Mouse (Mus musculus): Measurements from ENCODE around the gene Pdzd3.
"Not testable (repeated sequence)": the region's sequence is repeated elsewhere in the genome, so short reads cannot be mapped to it uniquely, and the experiment has no call there.

Gene Pdzd3

DNA sequence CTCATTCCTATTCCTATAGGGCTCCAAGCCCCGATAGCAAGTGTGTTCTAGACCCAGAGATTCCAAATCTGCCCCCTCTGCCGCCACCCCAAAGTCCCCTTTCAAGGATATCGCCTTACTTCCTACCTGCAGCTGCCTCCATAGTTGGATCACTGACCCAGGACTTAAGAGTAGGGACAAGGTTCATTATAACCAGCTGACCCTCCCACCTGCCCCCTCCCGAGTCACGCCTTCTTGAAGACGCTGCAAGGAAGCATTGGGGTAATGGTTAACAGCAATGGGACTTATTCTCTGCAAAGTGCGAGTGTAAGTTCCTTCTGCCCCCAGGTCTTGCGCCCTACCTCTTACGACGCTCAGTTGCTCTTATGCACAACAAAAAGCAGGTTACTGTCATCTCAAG, at the start of gene Pdzd3:
Gene Pdzd3, minus strand, starts transcription at position 158 of the 400 bp plus-strand sequence.
- DNase-seq (ENCODE audit: low read depth), result no peak

DNA sequence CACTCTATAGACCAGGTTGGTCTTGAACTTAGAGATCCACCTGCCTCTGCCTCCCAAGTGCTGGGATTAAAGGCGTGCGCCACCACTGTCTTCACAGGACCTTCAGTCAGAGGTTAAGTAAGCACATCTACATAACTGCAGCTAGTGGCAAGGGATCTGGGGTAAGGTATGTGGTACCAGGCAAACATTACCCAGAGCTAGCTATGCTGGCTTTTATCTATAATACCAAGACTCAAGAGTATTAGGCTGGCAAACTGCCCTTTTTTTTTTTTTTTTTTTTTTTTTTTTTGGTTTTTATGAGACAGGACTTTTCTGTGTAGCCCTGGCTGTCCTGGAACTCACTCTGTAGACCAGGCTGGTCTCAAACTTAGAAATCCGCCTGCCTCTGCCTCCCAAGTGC, 48.7 kb upstream of the Pdzd3 start:
- DNase-seq (ENCODE audit: low read depth), result not testable (repeated sequence)

DNA sequence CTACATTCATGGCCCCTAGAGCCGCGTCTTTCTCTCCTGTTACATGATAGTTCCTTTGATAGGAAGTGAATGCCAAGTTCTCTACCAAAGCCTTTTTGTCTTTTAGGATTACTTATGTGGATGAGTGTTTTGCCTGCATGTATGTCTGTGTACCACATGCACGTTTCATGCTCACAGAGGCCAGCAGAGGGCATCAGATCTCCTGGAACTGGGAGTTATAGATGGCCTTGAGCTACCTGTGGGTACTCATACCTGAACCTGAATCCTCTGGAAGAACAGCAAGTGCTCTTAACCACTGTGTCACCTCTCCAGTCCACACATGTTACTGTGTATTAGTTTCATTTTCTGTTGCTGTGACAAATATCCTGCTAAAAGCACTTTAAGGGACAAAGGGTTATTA, 41.2 kb upstream of the Pdzd3 start:
- DNase-seq (ENCODE audit: low read depth), result no peak

DNA sequence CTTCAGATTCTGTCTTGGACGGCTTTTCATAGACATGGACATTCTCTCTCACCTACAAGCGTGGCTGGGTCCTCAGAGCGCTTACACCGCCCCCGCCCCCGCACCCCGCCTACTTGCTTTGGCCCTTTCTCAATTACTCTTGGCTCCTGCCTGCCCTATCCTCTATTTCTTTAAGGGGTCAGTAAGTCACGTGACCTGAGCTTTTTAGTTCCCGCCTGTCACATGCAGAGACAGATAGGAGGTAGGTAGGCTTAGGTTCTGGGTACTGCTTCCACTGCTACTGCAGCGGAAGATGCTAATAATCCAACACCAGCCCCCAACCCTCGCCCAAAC, 37.7 kb upstream of the Pdzd3 start:
- DNase-seq (ENCODE audit: low read depth), result no peak

DNA sequence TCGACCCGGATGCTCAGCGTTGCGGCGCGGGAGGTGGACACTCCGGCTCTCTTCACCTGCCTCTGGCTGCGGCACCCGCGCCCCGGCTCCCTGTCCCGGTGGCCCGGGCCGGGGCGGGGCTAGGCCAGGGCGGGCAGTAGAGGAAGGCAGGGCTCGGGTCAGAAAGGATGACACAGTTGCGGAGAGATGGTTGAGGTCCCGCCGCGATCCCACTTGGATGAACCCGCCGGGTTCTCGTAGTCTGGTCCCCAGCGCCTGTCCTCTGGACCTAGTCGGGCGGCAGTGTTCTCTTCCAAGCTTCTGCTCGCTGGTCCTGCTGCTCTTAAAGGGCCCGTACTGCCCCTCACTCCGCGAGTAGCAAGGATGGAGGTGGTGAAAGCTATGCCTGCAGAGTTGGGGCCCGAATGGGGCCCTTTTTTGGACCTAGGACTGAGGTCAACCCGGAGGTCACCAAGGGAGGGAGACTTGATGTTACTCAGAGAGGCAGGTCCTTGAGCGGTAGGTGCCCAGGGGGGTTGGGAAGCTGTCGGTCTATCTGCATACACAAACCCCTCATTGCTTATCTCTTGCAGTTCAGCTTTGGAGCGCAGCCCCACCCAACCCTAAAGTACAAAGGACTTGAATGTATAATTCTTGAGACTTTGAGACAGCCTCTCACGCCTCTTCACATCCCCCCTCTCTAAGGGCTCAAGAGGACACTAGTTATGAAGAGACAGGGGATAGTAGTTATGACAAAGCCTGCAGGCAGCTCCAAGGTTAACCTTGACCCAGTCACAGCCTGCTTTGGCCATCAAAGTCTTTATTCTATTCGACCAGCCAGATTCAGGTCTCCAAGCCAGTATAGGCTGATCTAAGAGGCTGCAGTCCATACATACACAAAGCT, 37.0 kb upstream of the Pdzd3 start, which contains the start of gene Abcg4:
Gene Abcg4, minus strand, starts transcription at position 540 of the 883 bp plus-strand sequence.
- no peak for DNase-seq (ENCODE audit: low read depth)

DNA sequence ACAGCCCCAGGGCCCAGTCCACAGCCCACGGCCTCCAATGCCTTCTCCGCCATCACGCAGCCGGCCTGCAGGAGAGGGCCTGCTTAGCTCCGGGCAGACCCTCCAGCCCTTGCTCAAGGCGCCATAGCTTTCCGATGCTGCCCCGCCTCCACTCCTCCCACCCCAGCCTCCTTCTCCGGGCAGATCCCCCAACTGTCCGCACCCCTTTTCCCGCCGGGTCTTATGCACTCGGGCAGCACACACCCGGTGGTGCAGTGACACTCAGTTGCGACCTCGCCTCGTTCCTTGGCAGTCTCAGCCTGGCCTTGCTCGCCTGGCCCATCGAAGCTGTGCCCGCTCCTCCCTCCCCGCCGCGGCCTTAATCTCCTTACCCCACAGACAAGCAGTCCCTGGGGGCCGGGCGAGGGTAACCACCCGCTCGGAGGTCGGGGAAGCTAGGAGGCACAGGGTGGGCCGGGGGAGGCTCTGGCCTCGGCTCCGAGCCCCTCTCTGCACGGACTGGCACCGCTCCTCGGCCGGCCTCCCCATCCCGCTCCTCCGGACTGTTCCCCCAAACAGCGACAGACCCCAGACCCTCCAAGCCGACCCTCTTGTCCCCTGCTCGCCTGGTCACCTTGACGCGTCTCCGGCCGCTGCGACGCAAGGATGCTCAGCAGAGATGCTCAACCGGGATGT, 36.3 kb upstream of the Pdzd3 start:
- DNase-seq (ENCODE audit: low read depth), result no peak

DNA sequence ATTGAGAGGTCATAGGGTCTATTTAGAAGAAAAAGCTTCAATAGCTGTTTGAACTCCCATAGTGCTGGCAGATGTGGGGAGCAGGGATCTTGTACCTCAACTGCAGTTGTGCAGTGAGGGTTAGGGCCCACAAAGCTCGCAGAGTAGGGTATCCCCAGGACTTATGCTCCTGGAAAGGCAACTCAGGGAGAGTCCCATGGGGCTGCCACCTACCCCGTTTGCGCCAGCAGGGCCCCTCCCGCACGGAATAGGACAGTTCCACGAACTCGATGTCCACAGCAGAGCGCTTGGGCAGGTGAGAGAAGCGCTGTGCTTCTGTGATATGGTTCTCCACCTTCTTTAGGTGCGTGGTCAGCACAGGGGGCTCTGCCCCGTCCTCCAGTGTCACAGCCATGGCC, 35.7 kb upstream of the Pdzd3 start:
- no peak for DNase-seq (ENCODE audit: low read depth)

DNA sequence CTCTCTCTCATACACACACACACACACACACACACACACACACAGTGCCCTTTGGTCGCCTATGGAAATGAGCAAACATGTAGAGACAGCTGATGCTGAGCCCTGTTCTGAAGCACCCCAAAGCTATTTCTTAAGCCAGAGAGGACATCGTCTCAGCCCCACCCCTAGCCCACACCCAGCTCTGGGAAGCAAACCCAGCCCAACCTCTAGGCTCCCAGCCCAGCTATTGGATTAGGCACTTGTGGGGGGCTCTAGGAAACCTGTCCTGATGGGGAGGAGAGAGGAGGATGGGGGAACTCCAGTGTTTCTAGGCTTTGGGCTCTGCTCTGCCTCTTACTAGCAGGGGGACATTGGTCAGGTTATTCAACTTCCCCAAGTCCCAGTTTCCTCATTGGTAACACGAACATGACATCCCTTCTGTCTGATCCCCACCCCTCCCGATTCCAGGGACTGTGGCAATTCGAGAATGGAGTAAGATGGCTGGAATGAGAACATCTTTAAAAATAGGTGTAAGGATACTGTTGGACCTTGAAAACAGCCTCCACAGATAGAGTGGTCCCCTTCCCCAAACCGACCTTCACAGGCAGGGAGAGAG, 35.1 kb upstream of the Pdzd3 start:
- no peak for DNase-seq (ENCODE audit: low read depth)

DNA sequence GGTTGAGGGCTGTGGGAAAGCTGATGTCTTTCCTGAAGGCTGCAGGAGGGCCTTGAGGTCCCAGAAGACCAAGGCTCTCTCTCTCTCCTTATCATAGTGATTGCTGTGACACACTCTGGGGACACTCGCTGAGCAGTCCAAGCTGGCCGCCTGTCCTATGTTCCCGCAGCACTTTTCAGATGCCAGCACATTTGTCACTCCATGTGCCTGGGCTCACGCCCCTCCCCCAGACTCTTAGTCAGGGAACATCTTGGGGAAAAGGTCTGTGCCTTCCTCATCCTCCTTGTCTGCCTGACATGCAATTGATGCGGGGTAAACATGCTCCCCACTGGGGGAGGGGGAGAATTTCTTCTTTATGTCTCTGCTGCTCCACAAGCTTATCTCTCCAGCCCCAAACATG, 31.9 kb upstream of the Pdzd3 start:
- no peak for DNase-seq (ENCODE audit: low read depth)

DNA sequence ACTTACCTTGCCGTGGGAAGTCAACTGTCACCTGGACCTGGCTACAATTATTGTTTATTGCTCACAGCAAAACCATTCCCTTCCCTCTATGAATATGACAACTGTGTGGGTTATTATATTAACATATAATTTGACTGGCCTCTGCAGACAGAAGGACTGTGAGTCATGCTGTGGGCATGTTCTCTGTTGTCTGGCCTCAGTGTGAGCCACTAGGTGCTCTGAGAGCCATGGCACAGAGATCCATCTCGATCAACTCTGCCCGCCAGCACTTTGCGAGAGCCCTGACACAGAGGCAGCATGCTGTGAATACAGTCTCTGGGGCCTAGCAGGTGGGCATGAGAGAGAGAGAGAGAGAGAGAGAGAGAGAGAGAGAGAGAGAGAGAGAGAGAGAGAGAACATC, 18.7 kb upstream of the Pdzd3 start:
- no peak for DNase-seq (ENCODE audit: low read depth)

DNA sequence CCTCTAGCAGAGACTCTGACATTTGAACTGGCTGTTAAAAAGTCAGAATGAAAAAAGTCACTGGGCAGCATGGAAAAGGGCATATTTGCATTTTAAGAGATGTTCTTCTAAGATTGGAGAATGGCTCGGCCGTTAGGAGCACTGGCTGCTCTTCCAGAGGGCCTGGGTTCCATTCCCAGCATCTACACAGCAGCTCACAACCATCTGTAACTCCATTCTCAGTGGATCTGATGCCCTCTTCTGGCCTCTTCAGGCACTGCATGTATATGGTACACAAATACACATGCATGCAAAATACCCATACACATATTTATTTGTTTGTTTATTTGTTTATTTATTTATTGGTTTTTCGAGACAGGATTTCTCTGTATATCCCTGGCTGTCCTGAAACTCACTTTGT, 17.8 kb upstream of the Pdzd3 start:
- DNase-seq (ENCODE audit: low read depth), result no peak

DNA sequence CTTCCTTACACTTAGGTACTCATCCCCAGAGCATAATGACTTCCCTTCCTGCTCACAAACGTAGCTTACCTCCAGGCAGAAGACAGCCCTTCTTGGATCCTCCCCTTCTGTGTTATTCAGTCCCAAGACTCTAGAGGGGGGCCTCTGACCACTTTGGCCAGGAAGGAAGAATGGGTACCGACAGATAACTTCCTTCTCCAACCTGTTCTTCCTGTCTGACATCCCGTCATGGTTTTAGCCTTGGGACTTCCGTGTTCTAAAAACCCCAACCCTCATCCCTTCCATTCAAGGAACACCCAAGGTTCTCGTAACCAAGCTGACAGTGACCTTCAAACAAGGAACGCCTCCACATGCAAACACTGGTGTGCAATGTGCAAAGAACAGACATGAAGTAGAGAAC, 17.2 kb upstream of the Pdzd3 start, which contains the start of gene Nlrx1:
Gene Nlrx1, minus strand, starts transcription at position 168 of the 400 bp plus-strand sequence.
- peak; percentile 47 for DNase-seq (ENCODE audit: low read depth)

DNA sequence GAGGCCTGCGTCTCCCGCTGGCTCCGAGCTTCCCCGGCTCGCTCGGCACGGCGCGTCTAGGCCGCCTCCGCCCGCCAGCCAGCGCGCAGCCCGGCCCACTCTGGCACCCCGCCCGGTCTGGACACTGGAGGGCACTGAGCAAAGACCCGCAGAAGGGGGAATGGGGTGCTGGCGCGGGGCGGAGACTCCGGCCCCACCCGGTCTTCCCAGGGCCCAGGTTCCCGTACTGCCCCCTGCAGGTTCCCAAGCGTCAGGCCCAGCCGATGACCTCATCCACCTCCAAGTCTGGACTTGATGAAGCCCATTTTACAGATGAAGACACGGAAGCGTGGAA, 16.7 kb upstream of the Pdzd3 start:
- DNase-seq (ENCODE audit: low read depth), result peak; percentile 82

DNA sequence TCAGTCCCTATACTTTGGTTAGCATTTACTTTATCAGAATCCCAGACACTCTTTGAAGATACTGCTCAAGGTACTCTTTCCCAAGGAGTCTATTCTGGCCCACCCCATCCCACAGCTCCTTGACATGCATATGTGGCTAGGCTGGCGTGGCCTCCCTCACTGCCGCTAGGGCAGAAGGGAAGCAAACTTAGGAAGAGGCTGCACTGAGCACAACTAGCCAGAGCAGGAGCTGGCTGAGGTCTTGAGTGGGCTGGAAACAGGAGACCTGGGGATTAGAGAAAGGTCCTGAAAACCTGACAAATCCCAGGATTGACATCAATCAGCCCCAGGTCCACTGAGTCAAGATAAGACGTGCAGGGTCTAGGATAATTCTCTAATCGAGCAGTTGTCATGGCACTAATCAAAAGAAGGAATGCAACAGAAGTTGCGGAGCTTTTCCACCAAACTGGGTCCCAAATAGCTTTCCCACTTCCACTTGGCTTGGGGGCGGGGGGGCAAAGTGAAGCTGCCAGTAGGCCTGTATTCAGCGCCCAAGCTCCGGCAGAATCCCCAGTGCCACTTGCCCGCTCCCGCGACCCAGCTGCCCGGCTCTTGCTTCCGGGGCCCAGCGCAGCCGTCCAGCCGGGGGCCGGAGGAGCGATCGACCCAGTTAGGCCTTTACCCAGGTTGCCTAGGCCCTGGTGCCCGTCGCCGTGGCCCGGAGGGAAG, 16.2 kb upstream of the Pdzd3 start:
- no peak for DNase-seq (ENCODE audit: low read depth)

DNA sequence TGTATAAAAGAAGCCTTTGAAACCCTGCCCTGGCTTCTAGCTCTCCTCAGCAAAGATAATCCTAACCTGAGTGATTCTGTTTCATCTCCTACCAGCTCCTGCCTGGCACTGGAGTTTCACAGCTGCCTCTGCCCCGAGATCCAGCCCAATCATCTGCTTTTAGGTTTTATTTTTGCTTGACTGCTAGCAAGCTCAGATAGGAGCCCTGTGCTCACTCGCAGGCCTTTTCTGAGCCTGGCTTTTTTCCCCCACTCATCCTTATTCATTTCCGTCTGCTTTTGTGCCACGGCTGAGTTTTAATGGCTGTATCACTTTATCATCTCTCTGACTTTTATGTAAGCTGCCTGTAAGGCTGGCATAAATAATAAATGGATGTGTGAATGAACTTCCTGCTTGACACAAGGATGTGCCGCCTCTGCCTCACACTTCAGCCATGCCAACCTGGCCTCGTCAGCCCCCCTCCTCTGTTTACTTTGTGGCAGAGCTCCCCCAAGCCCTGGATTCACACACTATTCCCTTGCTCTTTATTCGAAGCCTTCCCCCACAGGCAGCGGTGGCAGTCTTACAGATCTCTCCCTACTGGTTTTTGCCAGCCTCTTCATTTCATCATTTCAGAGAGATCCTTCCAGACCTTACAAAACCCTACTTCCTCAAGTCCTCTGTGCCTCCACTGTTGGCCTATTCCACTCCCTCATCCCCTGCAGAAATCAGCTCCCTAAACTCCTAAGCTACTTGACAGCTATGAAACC, 15.4 kb upstream of the Pdzd3 start:
- no peak for DNase-seq (ENCODE audit: low read depth)

DNA sequence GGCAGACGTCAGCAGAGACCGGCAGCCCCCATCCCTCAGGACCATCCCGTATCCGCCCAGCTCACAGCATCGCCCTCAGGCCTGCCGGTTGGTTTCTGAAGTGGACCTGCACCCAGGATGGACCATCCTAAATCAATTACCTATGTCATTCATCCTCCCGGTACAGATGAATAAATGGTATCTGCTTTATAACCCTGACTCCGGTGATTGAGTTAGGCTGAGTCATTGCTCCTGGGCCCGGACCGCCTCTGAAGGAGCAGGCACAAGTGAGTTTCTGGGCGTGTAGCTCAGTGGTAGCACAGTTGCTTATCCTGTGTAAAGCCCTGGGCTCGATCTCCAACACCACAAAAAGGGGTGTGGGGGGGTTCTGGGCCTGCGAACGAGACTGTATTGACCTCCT, 10.1 kb upstream of the Pdzd3 start:
- no peak for DNase-seq (ENCODE audit: low read depth)

DNA sequence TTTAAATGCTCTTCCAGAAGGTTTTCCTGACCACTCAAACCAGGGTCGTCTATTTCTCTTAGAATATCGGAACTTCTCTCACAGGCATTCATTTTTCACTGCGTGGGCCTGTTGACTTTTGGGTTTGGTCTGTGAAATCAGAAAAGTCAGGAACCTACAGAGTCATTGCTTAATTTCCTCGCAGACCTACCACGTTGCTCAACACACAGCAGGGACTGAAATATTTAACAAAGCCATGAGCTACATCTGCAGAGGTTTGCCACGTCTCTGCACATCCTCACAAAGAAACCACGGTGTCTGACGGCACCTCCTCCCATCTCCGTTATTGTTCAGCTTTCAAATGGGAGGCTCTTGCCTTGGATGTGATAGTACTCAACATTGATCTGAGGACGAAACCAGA, 7.7 kb upstream of the Pdzd3 start:
- no peak for DNase-seq (ENCODE audit: low read depth)

DNA sequence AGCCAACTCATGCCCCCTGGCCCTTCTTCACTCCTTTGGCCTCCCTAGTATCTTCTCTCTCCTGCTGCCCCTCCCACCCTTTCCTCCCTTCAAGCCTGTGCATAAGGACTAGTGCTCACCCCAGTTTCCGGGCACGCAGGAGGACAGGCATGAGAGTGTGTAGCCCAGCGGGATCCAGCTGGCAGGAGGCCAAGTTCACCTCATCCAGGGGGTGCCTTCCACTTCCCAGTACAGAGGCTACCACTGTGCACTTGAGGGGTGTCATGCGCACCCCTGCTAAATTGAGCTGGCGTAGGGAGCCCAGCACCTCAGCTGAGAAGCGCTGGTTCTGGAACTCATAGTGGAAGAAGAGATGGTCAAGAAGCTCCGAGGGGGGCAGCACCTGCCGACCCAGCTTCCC, 4.9 kb upstream of the Pdzd3 start:
- DNase-seq (ENCODE audit: low read depth), result no peak

DNA sequence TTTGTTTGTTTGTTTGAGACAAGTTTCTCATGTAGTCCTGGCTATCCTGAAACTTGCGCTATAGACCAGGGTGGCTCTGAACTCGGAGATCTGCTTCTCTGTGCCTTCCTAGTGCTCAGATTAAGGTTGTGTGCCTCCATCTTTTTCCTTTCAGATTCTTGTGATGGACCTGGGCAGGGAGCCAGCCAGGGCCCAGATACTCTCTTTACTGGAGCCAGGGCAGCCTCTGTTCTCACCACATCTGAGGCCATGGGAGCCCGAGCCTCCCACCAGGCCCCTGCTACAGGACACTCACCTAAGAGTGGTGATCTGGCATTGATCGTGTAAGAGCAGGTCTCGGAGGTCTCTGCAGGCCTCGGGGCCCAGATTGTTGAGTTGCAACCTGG, 3.9 kb upstream of the Pdzd3 start:
- no peak for DNase-seq (ENCODE audit: low read depth)

DNA sequence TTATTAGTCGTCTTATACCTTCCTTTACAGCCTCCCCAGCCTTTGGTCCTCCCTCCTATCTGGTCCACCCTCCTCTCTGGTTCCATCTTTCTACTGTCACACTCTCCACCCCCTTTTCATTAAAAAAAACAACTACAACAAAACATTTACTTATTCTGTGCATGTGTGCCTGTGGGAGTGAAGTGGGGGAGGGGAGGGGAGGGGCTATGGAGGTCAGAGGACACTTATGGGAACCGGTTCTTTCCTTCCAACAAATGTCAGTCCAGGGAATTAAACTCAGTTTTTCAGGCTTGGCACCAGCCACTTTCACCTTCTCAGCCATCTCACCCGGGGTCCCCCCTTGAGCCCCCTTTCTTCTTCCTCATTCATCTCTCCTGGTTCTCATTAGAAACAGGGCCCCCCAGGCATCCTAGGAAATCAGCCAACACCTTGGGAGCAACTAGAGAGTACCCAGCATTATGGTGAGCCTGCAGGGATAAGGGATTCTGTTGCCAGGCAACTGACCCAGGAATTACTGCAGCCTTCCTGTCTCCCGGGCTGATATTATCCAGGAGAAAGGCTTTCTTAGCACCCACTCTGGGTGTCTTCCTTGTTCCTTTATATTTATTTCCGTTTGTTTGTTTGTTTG, 3.4 kb upstream of the Pdzd3 start:
- DNase-seq (ENCODE audit: low read depth), result no peak

DNA sequence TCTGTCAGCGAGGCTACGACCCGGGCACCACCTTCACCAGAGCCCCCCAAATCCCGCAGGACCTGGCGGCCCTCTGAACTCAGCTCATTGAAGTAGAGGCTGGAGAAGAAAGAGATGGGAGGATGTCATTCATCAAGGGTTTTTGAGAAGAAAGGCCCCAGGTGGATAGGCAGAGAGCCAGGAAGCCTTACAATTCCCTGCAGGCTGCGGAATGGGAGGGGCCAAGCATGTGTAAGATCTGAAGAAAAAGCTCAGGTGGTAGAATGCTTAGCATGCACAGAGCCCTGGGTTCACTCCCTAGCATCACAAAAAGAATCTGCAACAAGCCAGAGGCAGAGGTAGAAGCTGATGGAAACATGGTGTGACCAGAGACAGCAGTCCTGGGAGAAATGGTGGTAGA, 2.2 kb upstream of the Pdzd3 start:
- no peak for DNase-seq (ENCODE audit: low read depth)

DNA sequence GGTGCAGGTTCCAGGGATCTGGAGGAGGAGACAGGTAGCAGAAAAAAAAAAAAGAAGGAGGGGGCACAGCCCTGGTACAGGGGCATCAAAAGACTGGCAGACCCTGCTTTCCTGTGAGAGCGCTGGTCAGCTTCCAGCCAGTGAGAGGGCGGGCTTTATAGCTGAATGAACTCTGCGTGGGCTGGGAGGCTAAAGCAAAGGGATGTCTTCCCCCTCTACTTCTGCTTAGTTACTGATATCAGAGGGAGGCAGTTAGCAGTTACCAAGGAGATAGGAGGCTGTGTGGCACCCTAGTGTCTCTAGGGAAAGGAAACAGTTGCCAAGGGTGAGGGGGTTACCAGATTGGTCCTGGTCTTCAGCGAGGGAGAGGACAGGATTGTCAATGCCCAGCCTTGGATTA, 826 bp downstream of the Pdzd3 start:
- no peak for DNase-seq (ENCODE audit: low read depth)
